Mouse (Mus musculus) G1E (cell line): ENCODE results near the gene Oxsm.

Experiments used
- CTCF ChIP-seq: IDR thresholded peaks from 2 replicates; pipeline ENCODE4 v1.5.1; 2012; ENCODE audit warnings: low read depth, low read length, inconsistent platforms, mixed read lengths
- GATA1 ChIP-seq: IDR thresholded peaks from 2 replicates; pipeline ENCODE4 v1.6.1; 2012; ENCODE audit warnings: borderline replicate concordance, low read length, inconsistent platforms, mixed read lengths

GRCm38 (mm10) chr14:16248603-16249157, 928 bp downstream of the Oxsm start:
- TF ChIP-seq CTCF (no peak), GATA1 (no peak)
